Mouse (Mus musculus) ES-Bruce4 (cell line): ENCODE measurements around the gene Hipk1. TPM values are rescaled to one million over a fixed set of nuclear protein-coding genes. Genes with fewer than 3 reads are reported as not detected.

Experiments
- H3K27ac ChIP-seq: 2 replicates; pipeline ENCODE4 v1.5.1; 2012; ENCODE audit warnings: low read length, inconsistent platforms; ENCODE audit not compliant: insufficient read depth
- H3K27me3 ChIP-seq: 2 replicates; pipeline ENCODE4 v1.6.1; 2012; ENCODE audit warnings: mild to moderate bottlenecking, low read length, inconsistent platforms; ENCODE audit not compliant: control insufficient read depth, poor library complexity, insufficient read depth, severe bottlenecking
- H3K36me3 ChIP-seq: 2 replicates; pipeline ENCODE4 v1.6.1; 2012; ENCODE audit warnings: inconsistent platforms, mild to moderate bottlenecking, low read length, moderate library complexity; ENCODE audit not compliant: control insufficient read depth, poor library complexity, insufficient read depth, severe bottlenecking
- H3K4me1 ChIP-seq: one replicate; pipeline ENCODE4 v1.8.1; 2011; ENCODE audit warnings: low read length; ENCODE audit not compliant: control insufficient read depth, insufficient read depth
- H3K4me3 ChIP-seq: 2 replicates; pipeline ENCODE4 v1.5.1; 2011; ENCODE audit warnings: low read depth, mild to moderate bottlenecking, low read length
- H3K9ac ChIP-seq: 2 replicates; pipeline ENCODE4 v1.6.1; 2012; ENCODE audit warnings: low read depth, mild to moderate bottlenecking, inconsistent platforms; ENCODE audit not compliant: poor library complexity, severe bottlenecking
- H3K9me3 ChIP-seq: replicated peaks from 2 replicates; pipeline ENCODE4 v1.6.1; 2012; ENCODE audit warnings: mild to moderate bottlenecking, low read length, inconsistent platforms; ENCODE audit not compliant: control insufficient read depth, poor library complexity, insufficient read depth, severe bottlenecking
- CTCF ChIP-seq: IDR thresholded peaks from one replicate; pipeline ENCODE4 v1.8.1; 2011; ENCODE audit warnings: low read depth, low read length
- EP300 ChIP-seq: IDR thresholded peaks from 2 replicates; pipeline ENCODE4 v1.6.1; 2011; ENCODE audit warnings: low read depth, low read length; ENCODE audit not compliant: insufficient read depth
- POLR2A ChIP-seq: IDR thresholded peaks from one replicate; pipeline ENCODE4 v1.8.1; 2011; ENCODE audit warnings: low read length; ENCODE audit not compliant: insufficient read depth
- polyA plus RNA-seq: library from polyadenylated mRNA; stranded (reverse); fragments of >200 nt; gene quantifications from 2 replicates; pipeline ENCODE4 v1.2.4, GENCODE M21; 2011; ENCODE audit warnings: low read depth; ENCODE audit not compliant: missing spikeins, insufficient read depth, insufficient read length

Hipk1 gene
- polyA plus RNA-seq, 1 experiment, result 52.3 TPM

DNA sequence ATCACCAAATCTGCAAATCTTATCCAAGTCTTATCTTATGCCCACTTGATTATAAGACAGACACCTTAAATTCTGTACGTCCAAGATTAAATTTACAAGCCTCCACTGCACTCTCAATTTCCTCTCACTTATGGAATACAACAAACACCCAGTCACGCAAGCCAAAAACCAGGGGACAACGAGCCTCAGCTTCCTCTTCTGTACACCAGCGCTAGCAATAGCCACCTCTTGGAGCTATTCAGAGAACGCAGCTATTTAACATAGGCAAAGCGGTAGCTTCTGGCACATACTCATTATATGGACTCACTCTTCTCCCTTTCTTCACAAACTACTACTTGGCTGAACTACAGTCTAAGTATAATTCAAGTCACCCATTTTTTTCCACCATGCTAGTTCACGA, 12.2 kb downstream of the Hipk1 start:
- H3K27ac ChIP-seq, result no peak overlapping the region
- no peak overlapping the region for H3K4me3 ChIP-seq

DNA sequence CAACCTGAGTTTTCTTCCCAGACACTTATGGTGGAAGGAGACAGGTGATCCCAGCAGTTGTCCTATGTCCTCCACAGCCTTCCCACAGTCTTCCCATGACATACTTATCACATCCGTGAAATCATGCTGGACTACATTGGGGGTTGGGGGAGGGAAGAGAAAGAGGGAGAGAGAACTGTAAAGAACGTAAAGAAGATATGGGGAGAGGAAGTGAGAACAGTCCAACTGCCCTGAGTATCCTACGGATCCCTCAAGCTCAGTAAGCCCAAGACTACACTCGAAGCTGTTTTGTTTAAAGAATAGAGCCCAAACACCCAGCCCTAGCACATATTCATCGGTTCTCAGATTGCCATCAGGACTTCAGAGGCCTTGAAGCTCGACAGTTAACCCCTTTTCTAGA, 12.7 kb downstream of the Hipk1 start:
- Histone ChIP-seq H3K27me3 (no peaks in the 10 kb centered on the region), H3K4me1 (peaks cover 2% of the 10 kb centered on the region), H3K9ac (no peak overlapping the region), H3K4me3 (no peak overlapping the region), H3K27ac (no peak overlapping the region), H3K36me3 (peaks cover 10% of the 10 kb centered on the region), H3K9me3 (no peaks in the 10 kb centered on the region)
- TF ChIP-seq CTCF (no peak), EP300 (no peak), POLR2A (no peak)

More for the DNA sequence above, 12.2 kb downstream of the Hipk1 start:
- no peak overlapping the region for H3K9ac ChIP-seq
- H3K36me3 ChIP-seq, result peaks cover 10% of the 10 kb centered on the region
- H3K9me3 ChIP-seq, result no peaks in the 10 kb centered on the region
- TF ChIP-seq EP300 (no peak), POLR2A (no peak), CTCF (no peak)
- H3K27me3 ChIP-seq, result no peaks in the 10 kb centered on the region
- peaks cover 2% of the 10 kb centered on the region for H3K4me1 ChIP-seq

GRCm38 (mm10) chr3:103777940-103778339, 13.4 kb downstream of the Hipk1 start:
- no peaks in the 10 kb centered on the region for H3K27me3 ChIP-seq
- H3K36me3 ChIP-seq, result peaks cover 10% of the 10 kb centered on the region
- no peak overlapping the region for H3K4me3 ChIP-seq
- no peak overlapping the region for H3K9ac ChIP-seq
- H3K9me3 ChIP-seq, result no peaks in the 10 kb centered on the region
- no peak overlapping the region for H3K27ac ChIP-seq
- H3K4me1 ChIP-seq, result no peaks in the 10 kb centered on the region
- no peak for TF ChIP-seq CTCF
- no peak for TF ChIP-seq POLR2A
- no peak for TF ChIP-seq EP300

DNA sequence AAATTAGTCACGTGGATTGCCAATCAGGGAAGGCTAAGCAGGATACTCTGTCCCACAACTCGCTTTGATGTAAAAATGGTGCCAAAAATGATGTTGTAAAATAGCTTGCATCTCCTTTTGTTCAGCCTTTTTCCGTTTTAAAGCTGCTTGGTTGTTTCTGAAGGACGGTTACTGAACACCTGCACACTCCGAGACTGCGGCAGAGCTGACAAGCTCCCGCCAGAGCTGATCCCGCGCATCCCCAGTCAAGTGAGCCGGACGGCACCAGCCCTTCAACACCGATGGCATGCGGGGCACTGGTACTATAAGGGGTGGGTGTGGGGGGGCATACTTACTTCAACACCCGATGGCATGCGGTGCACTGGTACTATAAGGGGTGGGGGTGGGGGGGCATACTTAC, 17.4 kb downstream of the Hipk1 start:
- Histone ChIP-seq H3K27me3 (no peaks in the 10 kb centered on the region), H3K27ac (no peak overlapping the region), H3K9me3 (no peaks in the 10 kb centered on the region), H3K4me3 (no peak overlapping the region), H3K9ac (no peak overlapping the region), H3K36me3 (peaks cover 14% of the 10 kb centered on the region), H3K4me1 (peaks cover 6% of the 10 kb centered on the region)
- TF ChIP-seq POLR2A (no peak), CTCF (no peak), EP300 (no peak)

GRCm38 (mm10) chr3:103773508-103773907, 17.9 kb downstream of the Hipk1 start:
- Histone ChIP-seq H3K27me3 (no peaks in the 10 kb centered on the region), H3K36me3 (peaks cover 17% of the 10 kb centered on the region), H3K27ac (no peak overlapping the region), H3K4me1 (peaks cover 6% of the 10 kb centered on the region), H3K9me3 (no peaks in the 10 kb centered on the region), H3K4me3 (no peak overlapping the region), H3K9ac (no peak overlapping the region)
- TF ChIP-seq CTCF, result no peak
- no peak for TF ChIP-seq POLR2A
- no peak for TF ChIP-seq EP300

DNA sequence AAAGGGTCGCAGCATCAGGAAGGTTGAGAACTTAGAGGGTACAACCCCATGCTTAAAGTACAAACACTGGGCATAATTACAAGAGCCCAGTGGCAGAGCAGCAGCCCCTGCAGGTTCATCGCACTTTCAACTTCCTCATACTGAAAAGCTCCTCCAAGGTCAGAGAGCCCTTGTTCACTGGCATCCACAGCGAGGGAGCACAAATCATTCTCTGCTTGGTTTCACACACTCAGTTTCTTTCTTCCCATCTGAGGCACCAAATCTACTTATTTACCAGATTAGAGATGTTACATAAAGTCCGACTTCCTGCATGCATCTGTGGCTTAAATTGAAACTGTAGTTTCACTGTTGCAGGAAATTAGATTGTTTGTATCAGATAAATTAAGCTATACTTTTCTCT, 18.5 kb downstream of the Hipk1 start:
- Histone ChIP-seq H3K36me3 (peaks cover 16% of the 10 kb centered on the region), H3K27me3 (no peaks in the 10 kb centered on the region), H3K9ac (no peak overlapping the region), H3K4me3 (no peak overlapping the region), H3K27ac (no peak overlapping the region), H3K9me3 (no peaks in the 10 kb centered on the region), H3K4me1 (peaks cover 6% of the 10 kb centered on the region)
- TF ChIP-seq POLR2A (no peak), EP300 (no peak), CTCF (no peak)
